Mouse (Mus musculus) kidney, embryonic 14.5 days (tissue): ENCODE results near the gene Slc35e2. TPM values are rescaled to one million over a fixed set of nuclear protein-coding genes. Genes with fewer than 3 reads are reported as not detected.
A peak's percentile ranks its signal among the peaks of the same experiment; 100 is the strongest.
"Not testable (repeated sequence)": the region's sequence is repeated elsewhere in the genome, so short reads cannot be mapped to it uniquely, and the experiment has no call there.

Experiments used
- ATAC-seq: fragments of 200-750 bp; cut with Nextera tagmentation; 2 replicates; pipeline ENCODE4 v1.8.0; 2017; ENCODE audit warnings: moderate number of reproducible peaks, mild to moderate bottlenecking, moderate TSS enrichment, moderate library complexity; ENCODE audit not compliant: low FRiP score, low TSS enrichment
- H3K27ac ChIP-seq: fragments of 300-500 bp; sonication (generic); 2 replicates; pipeline ENCODE4 v1.5.1; 2014; ENCODE audit warnings: low read depth, mild to moderate bottlenecking, low read length, moderate library complexity, mixed read lengths
- H3K27me3 ChIP-seq: fragments of 300-500 bp; sonication (generic); 2 replicates; pipeline ENCODE4 v1.6.1; 2014; ENCODE audit warnings: mild to moderate bottlenecking, low read length; ENCODE audit not compliant: control insufficient read depth, insufficient read depth
- H3K36me3 ChIP-seq: fragments of 300-500 bp; sonication (generic); 2 replicates; pipeline ENCODE4 v1.6.1; 2014; ENCODE audit warnings: low read length, mixed read lengths; ENCODE audit not compliant: control insufficient read depth, insufficient read depth
- H3K4me1 ChIP-seq: fragments of 300-500 bp; sonication (generic); 2 replicates; pipeline ENCODE4 v1.6.1; 2014; ENCODE audit warnings: low read length, mixed read lengths; ENCODE audit not compliant: control insufficient read depth, insufficient read depth
- H3K4me2 ChIP-seq: fragments of 300-500 bp; sonication (generic); replicated peaks from 2 replicates; pipeline ENCODE4 v1.6.1; 2014; ENCODE audit warnings: low read depth, mild to moderate bottlenecking, low read length
- H3K4me3 ChIP-seq: fragments of 300-500 bp; sonication (generic); 2 replicates; pipeline ENCODE4 v1.5.1; 2014; ENCODE audit warnings: mild to moderate bottlenecking, low read length
- H3K9ac ChIP-seq: fragments of 300-500 bp; sonication (generic); 2 replicates; pipeline ENCODE4 v1.6.1; 2014; ENCODE audit warnings: low read depth, mild to moderate bottlenecking, low read length, moderate library complexity
- H3K9me3 ChIP-seq: fragments of 300-500 bp; sonication (generic); 2 replicates; pipeline ENCODE4 v1.6.1; 2016; ENCODE audit warnings: low read length; ENCODE audit not compliant: control insufficient read depth
- WGBS: fragments of 180-500 bp; shearing (Covaris S2); extraction: QIAGEN DNeasy Blood & Tissue Kit; methylation state at CpG from one replicate; pipeline ENCODE4 v1.1.7; 2014; 5-methylcytosine and 5-hydroxymethylcytosine counted together
- polyA plus RNA-seq: library from polyadenylated mRNA; unstranded; fragments of >200 nt; fragmentation: Nextera tagmentation; extraction: Ambion mirVana; gene quantifications from 2 replicates; pipeline ENCODE4 v1.2.1, GENCODE M21; 2014

Slc35e2 gene
- polyA plus RNA-seq, 1 experiment from 2014 or later, result 10.3 TPM

DNA sequence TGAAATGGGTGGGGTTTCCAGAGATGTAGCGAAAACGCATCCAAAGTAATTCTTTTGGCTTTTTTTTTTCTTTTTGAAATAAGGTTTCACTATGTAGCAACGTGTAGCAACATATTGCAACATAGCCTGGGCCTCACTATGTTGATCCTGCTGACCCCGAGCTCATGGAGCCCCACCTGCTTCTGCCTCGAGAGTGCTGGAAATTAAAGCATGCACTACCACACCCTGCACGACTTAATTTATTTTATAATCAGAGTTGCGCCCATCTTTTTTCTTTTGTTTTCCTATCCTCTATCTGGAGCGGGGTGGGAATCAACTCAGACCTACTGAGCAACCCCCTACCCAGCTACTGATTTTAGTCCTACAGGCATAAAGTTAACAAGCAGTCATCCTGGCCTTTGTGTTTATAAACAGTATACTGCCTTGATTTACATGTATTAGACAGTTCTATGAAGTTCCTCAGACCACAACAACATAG is 68.4 kb downstream of the Slc35e2 start:
- Histone ChIP-seq H3K9me3 (no peaks in the 10 kb centered on the region), H3K4me1 (peaks cover 9% of the 10 kb centered on the region; the same call in 1 of the 2 replicates), H3K27ac (no peak overlapping the region), H3K9ac (peak overlapping the region; percentile 84; the same call in 1 of the 2 replicates), H3K36me3 (no peaks in the 10 kb centered on the region), H3K4me2 (peak overlapping the region; percentile 92), H3K4me3 (peak overlapping the region; percentile 93), H3K27me3 (0 out of 2 replicates have a peak, but pooled peaks cover 3% of the 10 kb centered on the region)
- 2% methylated on average over 8 of the region's 8 CpGs for WGBS
- ATAC-seq, result peak; percentile 38

DNA sequence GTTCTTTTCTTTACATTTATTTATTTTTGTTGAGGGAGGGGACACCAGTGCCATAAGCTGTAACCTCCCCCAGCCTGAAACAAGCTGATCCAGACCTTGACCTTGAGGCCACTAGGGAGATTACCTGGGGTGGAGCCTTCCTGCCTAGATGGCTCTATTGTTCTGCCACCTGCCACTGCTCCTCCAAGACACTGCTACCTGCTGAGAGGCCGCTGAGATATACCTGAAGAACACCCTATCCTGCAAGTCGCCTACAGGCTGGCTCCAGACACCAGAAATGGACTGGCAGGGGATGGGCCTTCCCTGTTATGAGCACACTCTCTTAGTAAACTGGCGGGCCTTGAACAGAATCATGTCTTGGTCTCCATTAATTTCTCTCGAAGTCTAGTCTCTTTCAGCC is 69.0 kb downstream of the Slc35e2 start:
- not testable (repeated sequence) for ATAC-seq, H3K27ac ChIP-seq, H3K4me2 ChIP-seq, H3K4me1 ChIP-seq, H3K4me3 ChIP-seq, H3K36me3 ChIP-seq, H3K9me3 ChIP-seq, H3K27me3 ChIP-seq, H3K9ac ChIP-seq
- WGBS, result 68% methylated on average over 4 of the region's 4 CpGs

DNA sequence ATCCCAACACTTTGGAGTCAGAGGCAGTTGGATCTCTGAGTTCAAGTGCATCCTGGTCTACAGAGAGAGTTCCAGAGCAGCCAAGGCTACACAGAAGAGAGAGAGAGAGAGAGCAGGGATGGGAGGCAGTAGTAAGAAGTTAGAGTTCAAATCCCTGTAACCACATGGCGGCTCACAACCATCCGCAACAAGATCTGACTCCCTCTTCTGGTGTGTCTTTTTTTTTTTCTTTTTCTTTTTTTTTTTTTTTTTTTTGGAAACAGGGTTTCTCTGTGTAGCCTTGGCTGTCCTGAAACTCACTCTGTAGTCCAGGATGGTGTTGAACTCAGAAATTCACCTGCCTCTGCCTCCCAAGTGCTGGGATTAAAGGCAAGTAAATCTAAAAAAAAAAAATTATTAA is 70.9 kb downstream of the Slc35e2 start:
- H3K27ac ChIP-seq, result no peak overlapping the region
- no peaks in the 10 kb centered on the region for H3K36me3 ChIP-seq
- H3K9ac ChIP-seq, result no peak overlapping the region
- H3K9me3 ChIP-seq, result no peaks in the 10 kb centered on the region
- no peak for ATAC-seq
- H3K4me3 ChIP-seq, result no peak overlapping the region
- 0 out of 2 replicates have a peak, but pooled peaks cover 3% of the 10 kb centered on the region for H3K27me3 ChIP-seq
- 62% methylated on average over 2 of the region's 2 CpGs for WGBS
- peaks cover 9% of the 10 kb centered on the region; the same call in 1 of the 2 replicates for H3K4me1 ChIP-seq
- no peak overlapping the region for H3K4me2 ChIP-seq

Other genes with a start within 250 kb of the Slc35e2 start
- 7.8 and 10.2 TPM in 2 replicates for gene Prkcz, start 240.1 kb upstream of the Slc35e2 start, polyA plus RNA-seq
- 0.07 TPM in 1 of 2 replicates, not detected in the other for gene Gabrd, start 203.3 kb upstream of the Slc35e2 start, polyA plus RNA-seq
- gene Cfap74, start 192.2 kb upstream of the Slc35e2 start, polyA plus RNA-seq, result 2.2 and 2.3 TPM in 2 replicates
- gene Tmem52, start 132.3 kb upstream of the Slc35e2 start, polyA plus RNA-seq, result 0.44 and 0.57 TPM in 2 replicates
- 493 and 553 TPM in 2 replicates for gene Gnb1, start 110.1 kb upstream of the Slc35e2 start, polyA plus RNA-seq
- gene Nadk, start 39.0 kb upstream of the Slc35e2 start, polyA plus RNA-seq, result 58.7 and 99.9 TPM in 2 replicates
- 51.9 and 57.0 TPM in 2 replicates for gene Cdk11b, start 23.4 kb downstream of the Slc35e2 start, polyA plus RNA-seq
- not detected in 2 replicates for gene Gm10563, start 44.0 kb downstream of the Slc35e2 start, polyA plus RNA-seq
- 28.9 and 43.1 TPM in 2 replicates for gene Mmp23, start 52.0 kb downstream of the Slc35e2 start, polyA plus RNA-seq
- gene Mib2, start 67.8 kb downstream of the Slc35e2 start, polyA plus RNA-seq, result 14.3 and 18.0 TPM in 2 replicates
- gene Fndc10, start 92.9 kb downstream of the Slc35e2 start, polyA plus RNA-seq, result 2.8 and 4.5 TPM in 2 replicates
- 149 and 178 TPM in 2 replicates for gene Ssu72, start 103.4 kb downstream of the Slc35e2 start, polyA plus RNA-seq
- 0.49 and 0.88 TPM in 2 replicates for gene Tmem240, start 133.4 kb downstream of the Slc35e2 start, polyA plus RNA-seq
- gene Atad3a, start 159.7 kb downstream of the Slc35e2 start, polyA plus RNA-seq, result 85.8 and 112 TPM in 2 replicates
- gene Vwa1, start 173.3 kb downstream of the Slc35e2 start, polyA plus RNA-seq, result 4.1 and 4.9 TPM in 2 replicates
- gene Tmem88b, start 184.5 kb downstream of the Slc35e2 start, polyA plus RNA-seq, result 0.20 and 0.32 TPM in 2 replicates
- 0.40 and 0.43 TPM in 2 replicates for gene Ankrd65, start 189.0 kb downstream of the Slc35e2 start, polyA plus RNA-seq
- gene Mrpl20, start 201.5 kb downstream of the Slc35e2 start, polyA plus RNA-seq, result 226 and 291 TPM in 2 replicates
- 115 and 174 TPM in 2 replicates for gene Ccnl2, start 211.1 kb downstream of the Slc35e2 start, polyA plus RNA-seq
- 134 and 155 TPM in 2 replicates for gene Aurkaip1, start 229.9 kb downstream of the Slc35e2 start, polyA plus RNA-seq
- gene Mxra8, start 238.3 kb downstream of the Slc35e2 start, polyA plus RNA-seq, result 72.1 and 75.1 TPM in 2 replicates
- 6.3 and 7.2 TPM in 2 replicates for gene Dvl1, start 246.0 kb downstream of the Slc35e2 start, polyA plus RNA-seq